Mouse (Mus musculus): ENCODE measurements around the gene Kyat3. TPM values are rescaled to one million over a fixed set of nuclear protein-coding genes. Genes with fewer than 3 reads are reported as not detected.

Kyat3 gene
- polyA plus RNA-seq, 1 experiment from 2014 or later: 12.1 TPM

- Histone ChIP-seq H3K4me2 (replicated peaks; ENCODE audit: low read depth, low read length) (no peak overlapping the region), H3K9ac (ENCODE audit: low read depth, low read length) (no peak overlapping the region), H3K9me3 (ENCODE audit: control insufficient read depth, low read length) (no peaks in the 10 kb centered on the region), H3K4me1 (replicated peaks; ENCODE audit: control insufficient read depth, insufficient read depth, low read length) (no peaks in the 10 kb centered on the region), H3K36me3 (ENCODE audit: control insufficient read depth, insufficient read depth, low read length) (no peaks in the 10 kb centered on the region), H3K4me3 (ENCODE audit: low read depth, low read length) (no peak overlapping the region), H3K27ac (ENCODE audit: low read depth, low read length) (no peak overlapping the region), H3K27me3 (ENCODE audit: control insufficient read depth, insufficient read depth, low read length) (no peaks in the 10 kb centered on the region)
- DNase-seq (ENCODE audit: low spot score): no peak
- WGBS: 78% methylated on average over 7 of the region's 7 CpGs
- no peak for ATAC-seq (ENCODE audit: low FRiP score)
Measured at GRCm38 (mm10) chr3:142740896-142741295, 40.0 kb downstream of the Kyat3 start.

GRCm38 (mm10) chr3:142743973-142744898 is 43.4 kb downstream of the Kyat3 start:
- no peaks in the 10 kb centered on the region for H3K4me1 ChIP-seq (replicated peaks; ENCODE audit: control insufficient read depth, insufficient read depth, low read length)
- H3K9ac ChIP-seq (ENCODE audit: low read depth, low read length): no peak overlapping the region
- no peaks in the 10 kb centered on the region for H3K36me3 ChIP-seq (ENCODE audit: control insufficient read depth, insufficient read depth, low read length)
- no peak overlapping the region for H3K27ac ChIP-seq (ENCODE audit: low read depth, low read length)
- H3K27me3 ChIP-seq (ENCODE audit: control insufficient read depth, insufficient read depth, low read length): no peaks in the 10 kb centered on the region
- ATAC-seq (ENCODE audit: low FRiP score) (peak; percentile 36; the same call in 1 of the 2 replicates), DNase-seq (ENCODE audit: low spot score) (peak; percentile 80)
- H3K9me3 ChIP-seq (ENCODE audit: control insufficient read depth, low read length): no peaks in the 10 kb centered on the region
- WGBS: 63% methylated on average over 21 of the region's 21 CpGs
- no peak overlapping the region for H3K4me2 ChIP-seq (replicated peaks; ENCODE audit: low read depth, low read length)
- H3K4me3 ChIP-seq (ENCODE audit: low read depth, low read length): no peak overlapping the region

GRCm38 (mm10) chr3:142745076-142745475 is 44.2 kb downstream of the Kyat3 start:
- Histone ChIP-seq H3K27me3 (ENCODE audit: control insufficient read depth, insufficient read depth, low read length) (no peaks in the 10 kb centered on the region), H3K4me3 (ENCODE audit: low read depth, low read length) (no peak overlapping the region), H3K4me1 (replicated peaks; ENCODE audit: control insufficient read depth, insufficient read depth, low read length) (no peaks in the 10 kb centered on the region), H3K27ac (ENCODE audit: low read depth, low read length) (no peak overlapping the region), H3K9ac (ENCODE audit: low read depth, low read length) (no peak overlapping the region), H3K36me3 (ENCODE audit: control insufficient read depth, insufficient read depth, low read length) (no peaks in the 10 kb centered on the region), H3K9me3 (ENCODE audit: control insufficient read depth, low read length) (no peaks in the 10 kb centered on the region), H3K4me2 (replicated peaks; ENCODE audit: low read depth, low read length) (no peak overlapping the region)
- ATAC-seq (ENCODE audit: low FRiP score): no peak
- 97% methylated on average over 2 of the region's 2 CpGs for WGBS
- DNase-seq (ENCODE audit: low spot score): no peak

GRCm38 (mm10) chr3:142747673-142748072 is 46.8 kb downstream of the Kyat3 start:
- WGBS: 95% methylated on average over 7 of the region's 7 CpGs
- H3K27me3 ChIP-seq (ENCODE audit: control insufficient read depth, insufficient read depth, low read length): no peaks in the 10 kb centered on the region

GRCm38 (mm10) chr3:142749131-142749530 is 48.3 kb downstream of the Kyat3 start:
- Histone ChIP-seq H3K27ac (ENCODE audit: low read depth, low read length) (no peak overlapping the region), H3K9me3 (ENCODE audit: control insufficient read depth, low read length) (no peaks in the 10 kb centered on the region), H3K4me1 (replicated peaks; ENCODE audit: control insufficient read depth, insufficient read depth, low read length) (no peaks in the 10 kb centered on the region), H3K4me2 (replicated peaks; ENCODE audit: low read depth, low read length) (no peak overlapping the region), H3K9ac (ENCODE audit: low read depth, low read length) (no peak overlapping the region), H3K4me3 (ENCODE audit: low read depth, low read length) (no peak overlapping the region), H3K27me3 (ENCODE audit: control insufficient read depth, insufficient read depth, low read length) (no peaks in the 10 kb centered on the region), H3K36me3 (ENCODE audit: control insufficient read depth, insufficient read depth, low read length) (no peaks in the 10 kb centered on the region)
- WGBS: 83% methylated on average over 16 of the region's 16 CpGs
- DNase-seq (ENCODE audit: low spot score): no peak
- ATAC-seq (ENCODE audit: low FRiP score): no peak

More at GRCm38 (mm10) chr3:142747673-142748072, 46.8 kb downstream of the Kyat3 start:
- no peaks in the 10 kb centered on the region for H3K9me3 ChIP-seq (ENCODE audit: control insufficient read depth, low read length)
- H3K27ac ChIP-seq (ENCODE audit: low read depth, low read length): no peak overlapping the region
- DNase-seq (ENCODE audit: low spot score): no peak
- no peak overlapping the region for H3K4me2 ChIP-seq (replicated peaks; ENCODE audit: low read depth, low read length)
- H3K4me1 ChIP-seq (replicated peaks; ENCODE audit: control insufficient read depth, insufficient read depth, low read length): no peaks in the 10 kb centered on the region
- no peak for ATAC-seq (ENCODE audit: low FRiP score)
- no peaks in the 10 kb centered on the region for H3K36me3 ChIP-seq (ENCODE audit: control insufficient read depth, insufficient read depth, low read length)
- H3K9ac ChIP-seq (ENCODE audit: low read depth, low read length): no peak overlapping the region
- no peak overlapping the region for H3K4me3 ChIP-seq (ENCODE audit: low read depth, low read length)

- no peak for ATAC-seq (ENCODE audit: low FRiP score)
- no peak for DNase-seq (ENCODE audit: low spot score)
- WGBS: 91% methylated on average over 18 of the region's 18 CpGs
Measured at GRCm38 (mm10) chr3:142755132-142755867, 54.4 kb downstream of the Kyat3 start.

GRCm38 (mm10) chr3:142757841-142758240 is 57.0 kb downstream of the Kyat3 start:
- Histone ChIP-seq H3K27ac (ENCODE audit: low read depth, low read length) (no peak overlapping the region), H3K4me2 (replicated peaks; ENCODE audit: low read depth, low read length) (no peak overlapping the region), H3K27me3 (ENCODE audit: control insufficient read depth, insufficient read depth, low read length) (no peaks in the 10 kb centered on the region), H3K4me1 (replicated peaks; ENCODE audit: control insufficient read depth, insufficient read depth, low read length) (no peaks in the 10 kb centered on the region), H3K4me3 (ENCODE audit: low read depth, low read length) (no peak overlapping the region), H3K9me3 (ENCODE audit: control insufficient read depth, low read length) (no peaks in the 10 kb centered on the region), H3K36me3 (ENCODE audit: control insufficient read depth, insufficient read depth, low read length) (no peaks in the 10 kb centered on the region), H3K9ac (ENCODE audit: low read depth, low read length) (no peak overlapping the region)
- WGBS: 63% methylated on average over 12 of the region's 12 CpGs
- ATAC-seq (ENCODE audit: low FRiP score): no peak
- DNase-seq (ENCODE audit: low spot score): no peak

More at GRCm38 (mm10) chr3:142755132-142755867, 54.4 kb downstream of the Kyat3 start:
- Histone ChIP-seq H3K27ac (ENCODE audit: low read depth, low read length) (no peak overlapping the region), H3K36me3 (ENCODE audit: control insufficient read depth, insufficient read depth, low read length) (no peaks in the 10 kb centered on the region), H3K9me3 (ENCODE audit: control insufficient read depth, low read length) (no peaks in the 10 kb centered on the region), H3K27me3 (ENCODE audit: control insufficient read depth, insufficient read depth, low read length) (no peaks in the 10 kb centered on the region), H3K9ac (ENCODE audit: low read depth, low read length) (no peak overlapping the region), H3K4me1 (replicated peaks; ENCODE audit: control insufficient read depth, insufficient read depth, low read length) (no peaks in the 10 kb centered on the region), H3K4me3 (ENCODE audit: low read depth, low read length) (no peak overlapping the region), H3K4me2 (replicated peaks; ENCODE audit: low read depth, low read length) (no peak overlapping the region)

- ATAC-seq (ENCODE audit: low FRiP score) (no peak), DNase-seq (ENCODE audit: low spot score) (no peak)
- Histone ChIP-seq H3K9me3 (ENCODE audit: control insufficient read depth, low read length) (no peaks in the 10 kb centered on the region), H3K27ac (ENCODE audit: low read depth, low read length) (no peak overlapping the region), H3K36me3 (ENCODE audit: control insufficient read depth, insufficient read depth, low read length) (no peaks in the 10 kb centered on the region), H3K4me2 (replicated peaks; ENCODE audit: low read depth, low read length) (no peak overlapping the region), H3K4me1 (replicated peaks; ENCODE audit: control insufficient read depth, insufficient read depth, low read length) (no peaks in the 10 kb centered on the region), H3K4me3 (ENCODE audit: low read depth, low read length) (no peak overlapping the region), H3K27me3 (ENCODE audit: control insufficient read depth, insufficient read depth, low read length) (no peaks in the 10 kb centered on the region), H3K9ac (ENCODE audit: low read depth, low read length) (no peak overlapping the region)
- WGBS: 88% methylated on average over 7 of the region's 7 CpGs
Measured at GRCm38 (mm10) chr3:142758593-142758992, 57.7 kb downstream of the Kyat3 start.

Measured in hindbrain, embryonic 11.5 days (tissue).